Mouse (Mus musculus) C2C12 (cell line): Measurements from ENCODE around the gene Zc4h2.

Source experiments
- CEBPB ChIP-seq: IDR thresholded peaks from one replicate; pipeline ENCODE4 v1.6.1; 2011; ENCODE audit warnings: low read depth, mild to moderate bottlenecking, control low read depth, moderate library complexity
- CTCF ChIP-seq: IDR thresholded peaks from one replicate; pipeline ENCODE4 v1.5.1; 2011; ENCODE audit not compliant: control insufficient read depth, insufficient read depth, insufficient read length
- FOSL1 ChIP-seq: IDR thresholded peaks from one replicate; pipeline ENCODE4 v1.8.0; 2011; ENCODE audit warnings: mild to moderate bottlenecking, low read length; ENCODE audit not compliant: poor library complexity, insufficient read depth, severe bottlenecking
- MAX ChIP-seq: IDR thresholded peaks from one replicate; pipeline ENCODE4 v1.6.1; 2011; ENCODE audit warnings: mild to moderate bottlenecking, control low read depth
- MYOD1 ChIP-seq: IDR thresholded peaks from one replicate; pipeline ENCODE4 v1.6.1; 2011; ENCODE audit warnings: low read depth; ENCODE audit not compliant: control insufficient read depth, insufficient read length
- MYOG ChIP-seq: IDR thresholded peaks from one replicate; pipeline ENCODE4 v1.6.1; 2011; ENCODE audit not compliant: control insufficient read depth, insufficient read length; ENCODE audit errors: extremely low read depth
- USF1 ChIP-seq: IDR thresholded peaks from one replicate; pipeline ENCODE4 v1.6.1; 2011; ENCODE audit warnings: low read depth, mild to moderate bottlenecking, control low read depth, moderate library complexity

- TF ChIP-seq CTCF (no peak), MYOD1 (no peak), MAX (no peak), MYOG (no peak), USF1 (no peak), CEBPB (no peak), FOSL1 (no peak)
These were observed at the start of gene Zc4h2 for GRCm38 (mm10) chrX:95657804-95658599.
